Comparison of ENCODE assay signal across 35 mouse cellular contexts in genomic region chr3:67146280-67146679, GRCm38 (mm10).
"Had no signal": no experiment of that assay in that cellular context is flagged by ENCODE, and none has a peak within 500 bp of the region (broad histone marks: within the 10 kb centered on the region; RNA-seq: fewer than 3 reads in every experiment).

No protein-coding gene starts in this region.

- H3K27me3 ChIP-seq: heart, embryonic 12.5 days; heart, embryonic 13.5 days; heart, embryonic 15.5 days; hindbrain, embryonic 12.5 days; hindbrain, embryonic 13.5 days; hindbrain, embryonic 15.5 days; intestine, embryonic 15.5 days; kidney, embryonic 15.5 days had no signal

- H3K4me2 ChIP-seq: heart, embryonic 11.5 days; heart, embryonic 12.5 days; heart, embryonic 13.5 days; heart, embryonic 15.5 days; hindbrain, embryonic 12.5 days; hindbrain, embryonic 13.5 days; hindbrain, embryonic 14.5 days; hindbrain, embryonic 15.5 days; intestine, embryonic 15.5 days; kidney, embryonic 15.5 days had no signal

- H3K4me3 ChIP-seq: heart, embryonic 10.5 days; heart, embryonic 12.5 days; heart, embryonic 13.5 days; heart, embryonic 15.5 days; hindbrain, embryonic 10.5 days; hindbrain, embryonic 12.5 days; hindbrain, embryonic 13.5 days; hindbrain, embryonic 15.5 days; intestine, embryonic 15.5 days; kidney, embryonic 15.5 days; layer of hippocampus, adult 2 months had no signal

- H3K4me1 ChIP-seq: heart, embryonic 10.5 days; heart, embryonic 12.5 days; heart, embryonic 13.5 days; heart, embryonic 15.5 days; hindbrain, embryonic 10.5 days; hindbrain, embryonic 12.5 days; hindbrain, embryonic 13.5 days; hindbrain, embryonic 15.5 days; intestine, embryonic 15.5 days; kidney, embryonic 15.5 days had no signal

- H3K27ac ChIP-seq: heart, embryonic 10.5 days; heart, embryonic 13.5 days; heart, embryonic 15.5 days; hindbrain, embryonic 10.5 days; hindbrain, embryonic 12.5 days; hindbrain, embryonic 13.5 days; hindbrain, embryonic 14.5 days; hindbrain, embryonic 15.5 days; hindbrain, postnatal 0 days; intestine, embryonic 15.5 days; kidney, embryonic 15.5 days; kidney, postnatal 0 days had no signal

- DNase-seq: heart, postnatal 10 days; heart, postnatal 14 days; heart, postnatal 36 days; heart, postnatal 4 days; kidney, adult 11 months; kidney, adult 18-20 months; kidney, adult 2 months; kidney, adult 8-10 months; kidney, adult 9 months; kidney, postnatal 10 days; kidney, postnatal 14 days; kidney, postnatal 25 days; kidney, postnatal 36 days; kidney, postnatal 4 days; layer of hippocampus, adult 9-11 months; layer of hippocampus, postnatal 36 days had no signal

- H3K9me3 ChIP-seq: heart, embryonic 10.5 days; heart, embryonic 15.5 days; hindbrain, embryonic 12.5 days; hindbrain, embryonic 13.5 days; hindbrain, embryonic 15.5 days; intestine, embryonic 15.5 days; kidney, embryonic 15.5 days had no signal

- H3K9ac ChIP-seq: heart, embryonic 12.5 days; heart, embryonic 13.5 days; heart, embryonic 15.5 days; hindbrain, embryonic 12.5 days; hindbrain, embryonic 13.5 days; hindbrain, embryonic 14.5 days; hindbrain, embryonic 15.5 days; intestine, embryonic 15.5 days; kidney, embryonic 15.5 days had no signal

- ATAC-seq: hindbrain, embryonic 16.5 days; hindbrain, postnatal 0 days; inflammation-experienced regulatory T-cells, adult 6 months; intestine, embryonic 15.5 days; intestine, embryonic 16.5 days; intestine, postnatal 0 days had no signal

- H3K36me3 ChIP-seq: heart, embryonic 10.5 days; heart, embryonic 12.5 days; heart, embryonic 15.5 days; hindbrain, embryonic 10.5 days; hindbrain, embryonic 12.5 days; hindbrain, embryonic 13.5 days; hindbrain, embryonic 15.5 days; intestine, embryonic 15.5 days; kidney, embryonic 15.5 days had no signal
